Mouse (Mus musculus) G1E (cell line): ENCODE data around the gene Mrgprd. TPM values are rescaled to one million over a fixed set of nuclear protein-coding genes. Genes with fewer than 3 reads are reported as not detected.

Source experiments
- ATAC-seq: 2 replicates; pipeline ENCODE4 v1.8.0; 2016; ENCODE audit warnings: mild to moderate bottlenecking; ENCODE audit not compliant: insufficient number of reproducible peaks, poor library complexity, low FRiP score, severe bottlenecking; ENCODE audit errors: extremely low read depth
- DNase-seq: peaks from one replicate; pipeline ENCODE4 v3.0.0; 2012; ENCODE audit warnings: low spot score
- H3K27me3 ChIP-seq: 2 replicates; pipeline ENCODE4 v1.6.1; 2012; ENCODE audit warnings: mild to moderate bottlenecking, low read length, inconsistent platforms; ENCODE audit not compliant: insufficient read depth
- H3K36me3 ChIP-seq: replicated peaks from 2 replicates; pipeline ENCODE3; 2012; ENCODE audit warnings: mild to moderate bottlenecking, inconsistent platforms
- H3K4me1 ChIP-seq: 2 replicates; pipeline ENCODE4 v1.6.1; 2012; ENCODE audit warnings: low read depth, low read length, inconsistent platforms, mixed read lengths; ENCODE audit not compliant: insufficient read depth
- H3K4me3 ChIP-seq: 2 replicates; pipeline ENCODE4 v1.5.1; 2012; ENCODE audit warnings: low read depth, mild to moderate bottlenecking, inconsistent platforms, low read length, moderate library complexity, mixed read lengths
- H3K9me3 ChIP-seq: replicated peaks from 2 replicates; pipeline ENCODE4 v1.6.1; 2012; ENCODE audit warnings: inconsistent platforms
- CTCF ChIP-seq: IDR thresholded peaks from 2 replicates; pipeline ENCODE4 v1.5.1; 2012; ENCODE audit warnings: low read depth, low read length, inconsistent platforms, mixed read lengths
- GATA1 ChIP-seq: IDR thresholded peaks from 2 replicates; pipeline ENCODE4 v1.6.1; 2012; ENCODE audit warnings: borderline replicate concordance, low read length, inconsistent platforms, mixed read lengths
- GATA2 ChIP-seq: IDR thresholded peaks from 2 replicates; pipeline ENCODE4 v1.6.1; 2012; ENCODE audit warnings: low read depth, low read length, inconsistent platforms, borderline replicate concordance
- POLR2AphosphoS5 ChIP-seq: IDR thresholded peaks from 2 replicates; pipeline ENCODE4 v1.6.1; 2012; ENCODE audit warnings: low read depth, low read length, inconsistent platforms; ENCODE audit not compliant: insufficient replicate concordance
- TAL1 ChIP-seq: conservative IDR thresholded peaks from 2 replicates; pipeline ENCODE4 v1.6.1; 2012; ENCODE audit warnings: low read depth, low read length, inconsistent platforms, mixed read lengths
- polyA plus RNA-seq: library from polyadenylated mRNA; stranded (reverse); fragments of >175 nt; gene quantifications from 2 replicates; pipeline ENCODE4 v1.2.3, GENCODE M21; 2012
- total RNA-seq, 2 experiments: library from RNA; stranded (forward) in 1 of 2; stranded (reverse) in 1 of 2; fragments of 200-1000 nt in 1 of 2; fragments of >200 nt in 1 of 2; fragmentation: Nextera tagmentation in 1 of 2; gene quantifications; 2 replicates each; pipeline ENCODE4 v1.2.3; 2014 to 2017

Gene Mrgprd
- total and polyA plus RNA-seq, 3 experiments, result 0.11 TPM; not detected in 2

DNA sequence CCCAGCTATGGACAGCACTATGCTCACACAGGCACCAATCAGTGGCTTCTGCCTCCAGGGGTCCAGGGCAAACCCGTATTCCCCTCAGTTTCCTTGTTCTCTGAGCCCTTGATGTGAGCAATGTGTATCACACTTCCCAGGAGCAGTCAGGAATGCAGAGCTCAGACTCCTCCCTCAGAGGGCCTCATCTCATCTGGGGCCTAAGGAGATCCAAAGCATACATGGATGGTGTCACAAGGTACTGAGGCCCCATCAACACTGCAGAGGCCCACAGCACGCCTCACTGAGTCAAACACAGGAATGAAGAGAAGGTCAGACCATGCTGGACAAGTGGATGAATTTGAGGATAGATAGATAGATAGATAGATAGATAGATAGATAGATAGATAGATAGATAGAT lies 21.9 kb upstream of the Mrgprd start:
- Histone ChIP-seq H3K9me3 (no peaks in the 10 kb centered on the region), H3K4me3 (no peak overlapping the region), H3K36me3 (no peaks in the 10 kb centered on the region), H3K27me3 (peaks cover 18% of the 10 kb centered on the region), H3K4me1 (no peaks in the 10 kb centered on the region)
- TF ChIP-seq GATA1 (no peak), TAL1 (no peak), POLR2AphosphoS5 (no peak), CTCF (no peak), GATA2 (no peak)
- ATAC-seq (no peak), DNase-seq (no peak)

- DNase-seq, result no peak
- no peak for TF ChIP-seq GATA2
- TF ChIP-seq CTCF, result peak; percentile 49
- H3K27me3 ChIP-seq, result peaks cover 17% of the 10 kb centered on the region
Observed at GRCm38 (mm10) chr7:145293859-145294258, 20.8 kb upstream of the Mrgprd start.

DNA sequence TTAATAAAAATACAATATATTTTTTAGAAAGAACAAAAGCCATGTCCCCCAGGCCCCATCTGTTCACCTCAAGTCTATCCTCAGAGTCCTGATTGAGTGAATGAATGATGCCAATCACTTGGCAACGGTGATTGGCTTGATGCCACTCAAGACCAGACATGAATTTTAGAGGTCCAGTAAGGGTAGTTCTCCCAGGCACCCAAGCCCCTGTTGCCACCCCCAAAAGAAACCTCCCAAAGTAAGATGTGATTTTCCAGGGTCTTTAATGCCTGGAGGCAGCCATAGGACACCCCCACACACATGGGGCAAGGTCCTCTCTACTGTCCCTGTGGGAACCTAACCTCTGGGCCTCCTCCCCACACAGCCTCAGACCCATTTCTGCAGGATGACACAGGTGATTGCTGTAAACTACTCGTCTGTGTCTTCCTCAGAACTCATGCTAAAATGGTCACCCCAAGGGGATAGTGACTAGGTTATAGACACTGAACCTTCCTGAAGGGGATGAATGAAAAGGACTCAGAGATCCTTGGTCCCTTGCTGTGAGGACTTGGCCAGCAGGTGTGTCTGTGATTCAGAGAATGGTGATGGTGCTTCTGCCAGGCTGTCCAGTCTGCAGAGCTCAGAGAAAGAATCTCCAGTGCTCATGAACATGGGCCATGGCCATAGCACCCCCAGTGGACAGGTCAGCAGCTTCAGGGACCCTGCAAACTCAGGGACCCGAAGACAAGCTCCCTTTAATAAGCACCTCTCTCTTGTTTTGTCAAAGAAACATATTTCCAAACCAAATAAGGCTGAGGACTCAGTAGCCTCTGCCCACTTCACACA lies 15.8 kb upstream of the Mrgprd start:
- Histone ChIP-seq H3K4me3 (no peak overlapping the region), H3K4me1 (peaks cover 4% of the 10 kb centered on the region; the same call in 1 of the 2 replicates), H3K27me3 (peaks cover 20% of the 10 kb centered on the region), H3K36me3 (no peaks in the 10 kb centered on the region), H3K9me3 (no peaks in the 10 kb centered on the region)
- DNase-seq (no peak), ATAC-seq (no peak)
- TF ChIP-seq TAL1 (no peak), POLR2AphosphoS5 (no peak)

More at GRCm38 (mm10) chr7:145293859-145294258, 20.8 kb upstream of the Mrgprd start:
- H3K4me1 ChIP-seq, result no peaks in the 10 kb centered on the region
- H3K36me3 ChIP-seq, result no peaks in the 10 kb centered on the region
- no peak overlapping the region for H3K4me3 ChIP-seq
- no peak for ATAC-seq
- H3K9me3 ChIP-seq, result no peaks in the 10 kb centered on the region

GRCm38 (mm10) chr7:145299562-145300320 lies 14.9 kb upstream of the Mrgprd start:
- Histone ChIP-seq H3K4me1 (peaks cover 4% of the 10 kb centered on the region; the same call in 1 of the 2 replicates), H3K9me3 (no peaks in the 10 kb centered on the region), H3K36me3 (no peaks in the 10 kb centered on the region), H3K27me3 (peaks cover 19% of the 10 kb centered on the region), H3K4me3 (no peak overlapping the region)
- ATAC-seq (no peak), DNase-seq (no peak)
- no peak for TF ChIP-seq CTCF
- TF ChIP-seq GATA2, result no peak
- TF ChIP-seq GATA1, result no peak
- TF ChIP-seq TAL1, result no peak

GRCm38 (mm10) chr7:145300321-145301007 lies 14.2 kb upstream of the Mrgprd start, which contains the start of gene Mrgprf:
Gene Mrgprf, plus strand, starts transcription at chr7:145300828.
- Histone ChIP-seq H3K4me3 (no peak within 1 kb of the TSS), H3K4me1 (peaks cover 4% of the 10 kb centered on the region; the same call in 1 of the 2 replicates), H3K36me3 (no peaks in the 10 kb centered on the region), H3K9me3 (no peaks in the 10 kb centered on the region), H3K27me3 (peaks cover 20% of the 10 kb centered on the region)
- DNase-seq (no peak), ATAC-seq (no peak)
- TF ChIP-seq TAL1 (no peak), CTCF (no peak), POLR2AphosphoS5 (no peak), GATA2 (no peak), GATA1 (no peak)

DNA sequence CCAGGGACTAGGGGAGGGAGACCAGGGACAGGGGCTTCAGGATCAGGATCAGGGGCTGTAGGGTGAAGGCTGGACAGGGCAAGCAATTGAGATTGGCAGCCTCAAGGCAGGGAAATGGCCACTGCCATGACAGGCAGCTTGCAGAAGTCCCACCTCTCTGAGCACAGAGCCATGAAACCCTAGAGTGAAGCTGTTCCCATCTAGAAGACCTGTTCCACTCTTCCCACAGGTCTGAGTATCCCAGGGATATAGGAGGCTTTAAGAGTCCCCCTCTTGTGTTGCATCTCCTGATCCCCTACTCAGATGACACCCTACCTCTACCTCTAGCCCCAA lies 13.7 kb upstream of the Mrgprd start:
- Histone ChIP-seq H3K4me3 (no peak overlapping the region), H3K36me3 (no peaks in the 10 kb centered on the region), H3K9me3 (no peaks in the 10 kb centered on the region), H3K4me1 (peaks cover 4% of the 10 kb centered on the region; the same call in 1 of the 2 replicates), H3K27me3 (peaks cover 20% of the 10 kb centered on the region)
- ATAC-seq (no peak), DNase-seq (no peak)
- no peak for TF ChIP-seq POLR2AphosphoS5
- TF ChIP-seq TAL1, result no peak
- no peak for TF ChIP-seq GATA1
- TF ChIP-seq GATA2, result no peak
- TF ChIP-seq CTCF, result no peak
